Mouse (Mus musculus) liver, embryonic 11.5 days (tissue): ENCODE data around the gene Kcnk2. TPM values are rescaled to one million over a fixed set of nuclear protein-coding genes. Genes with fewer than 3 reads are reported as not detected.

Experiments used
- ATAC-seq: fragments of 200-750 bp; cut with Nextera tagmentation; replicated peaks from 2 replicates; pipeline ENCODE4 v1.8.0; 2017; ENCODE audit warnings: moderate number of reproducible peaks, mild to moderate bottlenecking, moderate TSS enrichment, moderate library complexity; ENCODE audit not compliant: low FRiP score
- DNase-seq: peaks from one replicate; pipeline ENCODE4 v3.0.0-alpha.2; 2017; ENCODE audit warnings: low spot score
- H3K27ac ChIP-seq: fragments of 300-500 bp; sonication (generic); 2 replicates; pipeline ENCODE4 v1.5.1; 2014; ENCODE audit warnings: mild to moderate bottlenecking, low read depth, low read length, control low read depth
- H3K27me3 ChIP-seq: fragments of 300-500 bp; sonication (generic); replicated peaks from 2 replicates; pipeline ENCODE4 v1.6.1; 2014; ENCODE audit warnings: low read length, mixed read lengths; ENCODE audit not compliant: control insufficient read depth, insufficient read depth
- H3K36me3 ChIP-seq: fragments of 300-500 bp; sonication (generic); 2 replicates; pipeline ENCODE4 v1.6.1; 2014; ENCODE audit warnings: mild to moderate bottlenecking, low read length, moderate library complexity, mixed read lengths; ENCODE audit not compliant: control insufficient read depth, insufficient read depth
- H3K4me1 ChIP-seq: fragments of 300-500 bp; sonication (generic); replicated peaks from 2 replicates; pipeline ENCODE4 v1.6.1; 2014; ENCODE audit warnings: low read length, mixed read lengths; ENCODE audit not compliant: control insufficient read depth, insufficient read depth
- H3K4me2 ChIP-seq: fragments of 300-500 bp; sonication (generic); 2 replicates; pipeline ENCODE4 v1.6.1; 2014; ENCODE audit warnings: mild to moderate bottlenecking, control low read depth, moderate library complexity
- H3K4me3 ChIP-seq: fragments of 300-500 bp; sonication (generic); 2 replicates; pipeline ENCODE4 v1.5.1; 2014; ENCODE audit warnings: low read depth, low read length, control low read depth
- H3K9ac ChIP-seq: fragments of 300-500 bp; sonication (generic); 2 replicates; pipeline ENCODE4 v1.6.1; 2014; ENCODE audit warnings: low read depth, low read length, control low read depth
- H3K9me3 ChIP-seq: fragments of 300-500 bp; sonication (generic); 2 replicates; pipeline ENCODE4 v1.6.1; 2016; ENCODE audit warnings: low read length, inconsistent platforms, mixed read lengths; ENCODE audit not compliant: control insufficient read depth
- WGBS: fragments of 180-500 bp; shearing (Covaris S2); extraction: QIAGEN DNeasy Blood & Tissue Kit; methylation state at CpG from one replicate; pipeline ENCODE4 v1.1.7; 2014; 5-methylcytosine and 5-hydroxymethylcytosine counted together
- polyA plus RNA-seq: library from polyadenylated mRNA; unstranded; fragments of >200 nt; fragmentation: Nextera tagmentation; extraction: Ambion mirVana; gene quantifications from 2 replicates; pipeline ENCODE4 v1.2.1, GENCODE M21; 2014

Gene Kcnk2
- polyA plus RNA-seq, 1 experiment from 2014 or later, result 0.23 TPM

GRCm38 (mm10) chr1:189217751-189218564 lies 184.1 kb downstream of the Kcnk2 start:
- H3K4me1 ChIP-seq, result no peaks in the 10 kb centered on the region
- no peak overlapping the region for H3K9ac ChIP-seq
- WGBS, result 85% methylated on average over 11 of the region's 11 CpGs
- H3K4me3 ChIP-seq, result no peak overlapping the region
- no peak overlapping the region for H3K27ac ChIP-seq
- H3K36me3 ChIP-seq, result no peaks in the 10 kb centered on the region
- no peaks in the 10 kb centered on the region for H3K9me3 ChIP-seq
- ATAC-seq (no peak), DNase-seq (no peak)
- no peaks in the 10 kb centered on the region for H3K27me3 ChIP-seq
- no peak overlapping the region for H3K4me2 ChIP-seq

GRCm38 (mm10) chr1:189215131-189215530 lies 186.9 kb downstream of the Kcnk2 start:
- H3K36me3 ChIP-seq, result no peaks in the 10 kb centered on the region
- WGBS, result 62% methylated on average over 9 of the region's 9 CpGs
- DNase-seq (no peak), ATAC-seq (no peak)
- H3K4me1 ChIP-seq, result no peaks in the 10 kb centered on the region
- no peak overlapping the region for H3K27ac ChIP-seq
- no peak overlapping the region for H3K4me3 ChIP-seq
- H3K9ac ChIP-seq, result no peak overlapping the region
- no peaks in the 10 kb centered on the region for H3K27me3 ChIP-seq
- H3K9me3 ChIP-seq, result peaks cover 3% of the 10 kb centered on the region; the same call in 1 of the 2 replicates
- no peak overlapping the region for H3K4me2 ChIP-seq

GRCm38 (mm10) chr1:189214477-189214876 lies 187.6 kb downstream of the Kcnk2 start:
- ATAC-seq (no peak), DNase-seq (no peak)
- no peaks in the 10 kb centered on the region for H3K27me3 ChIP-seq
- WGBS, result 90% methylated on average over 3 of the region's 3 CpGs
- no peaks in the 10 kb centered on the region for H3K4me1 ChIP-seq
- peaks cover 3% of the 10 kb centered on the region; the same call in 1 of the 2 replicates for H3K9me3 ChIP-seq
- H3K36me3 ChIP-seq, result no peaks in the 10 kb centered on the region
- no peak overlapping the region for H3K27ac ChIP-seq
- H3K9ac ChIP-seq, result no peak overlapping the region
- no peak overlapping the region for H3K4me3 ChIP-seq
- H3K4me2 ChIP-seq, result no peak overlapping the region

- Histone ChIP-seq H3K4me3 (no peak overlapping the region), H3K4me1 (no peaks in the 10 kb centered on the region), H3K36me3 (no peaks in the 10 kb centered on the region), H3K9me3 (peaks cover 3% of the 10 kb centered on the region; the same call in 1 of the 2 replicates), H3K27ac (no peak overlapping the region), H3K27me3 (no peaks in the 10 kb centered on the region), H3K4me2 (no peak overlapping the region), H3K9ac (no peak overlapping the region)
- DNase-seq, result no peak
- ATAC-seq, result 0 out of 2 replicates have a peak, but pooled peaks have one; percentile 10
- WGBS, result 80% methylated on average over 17 of the region's 17 CpGs
Measured at GRCm38 (mm10) chr1:189209715-189210108, 192.4 kb downstream of the Kcnk2 start.

GRCm38 (mm10) chr1:189209029-189209714 lies 192.9 kb downstream of the Kcnk2 start:
- Histone ChIP-seq H3K27ac (no peak overlapping the region), H3K4me3 (no peak overlapping the region), H3K27me3 (no peaks in the 10 kb centered on the region), H3K36me3 (no peaks in the 10 kb centered on the region), H3K9me3 (peaks cover 3% of the 10 kb centered on the region; the same call in 1 of the 2 replicates), H3K4me1 (no peaks in the 10 kb centered on the region), H3K9ac (no peak overlapping the region), H3K4me2 (no peak overlapping the region)
- WGBS, result 81% methylated on average over 12 of the region's 12 CpGs
- DNase-seq (no peak), ATAC-seq (0 out of 2 replicates have a peak, but pooled peaks have one; percentile 10)

GRCm38 (mm10) chr1:189208605-189209004 lies 193.5 kb downstream of the Kcnk2 start:
- no peak overlapping the region for H3K4me2 ChIP-seq
- no peak overlapping the region for H3K9ac ChIP-seq
- H3K36me3 ChIP-seq, result no peaks in the 10 kb centered on the region
- peaks cover 3% of the 10 kb centered on the region; the same call in 1 of the 2 replicates for H3K9me3 ChIP-seq
- ATAC-seq (no peak), DNase-seq (no peak)
- WGBS, result 87% methylated on average over 9 of the region's 9 CpGs
- H3K4me3 ChIP-seq, result no peak overlapping the region
- H3K27me3 ChIP-seq, result no peaks in the 10 kb centered on the region
- H3K27ac ChIP-seq, result no peak overlapping the region
- H3K4me1 ChIP-seq, result no peaks in the 10 kb centered on the region

- WGBS, result 72% methylated on average over 4 of the region's 4 CpGs
Measured at GRCm38 (mm10) chr1:189195758-189196157, 206.3 kb downstream of the Kcnk2 start.

GRCm38 (mm10) chr1:189187737-189188390 lies 214.2 kb downstream of the Kcnk2 start:
- no peak overlapping the region for H3K27ac ChIP-seq
- H3K27me3 ChIP-seq, result no peaks in the 10 kb centered on the region
- H3K4me2 ChIP-seq, result no peak overlapping the region
- H3K9ac ChIP-seq, result no peak overlapping the region
- no peaks in the 10 kb centered on the region for H3K4me1 ChIP-seq
- no peaks in the 10 kb centered on the region for H3K9me3 ChIP-seq
- H3K4me3 ChIP-seq, result no peak overlapping the region
- H3K36me3 ChIP-seq, result no peaks in the 10 kb centered on the region
- ATAC-seq, result no peak
- DNase-seq, result no peak
- WGBS, result 81% methylated on average over 12 of the region's 12 CpGs

More at GRCm38 (mm10) chr1:189195758-189196157, 206.3 kb downstream of the Kcnk2 start:
- Histone ChIP-seq H3K4me3 (no peak overlapping the region), H3K36me3 (no peaks in the 10 kb centered on the region), H3K4me1 (no peaks in the 10 kb centered on the region), H3K27ac (no peak overlapping the region), H3K9ac (no peak overlapping the region), H3K9me3 (no peaks in the 10 kb centered on the region), H3K27me3 (no peaks in the 10 kb centered on the region), H3K4me2 (no peak overlapping the region)
- no peak for DNase-seq
- ATAC-seq, result no peak
